Comparison of ENCODE assay signal across 8 mouse cellular contexts in genomic region chr19:10182670-10183298, GRCm38 (mm10). TPM values are rescaled to one million over a fixed set of nuclear protein-coding genes. Genes with fewer than 3 reads are reported as not detected.
DNase-seq lines count a peak whose midpoint lies in the region; ATAC-seq and TF ChIP-seq lines count a peak whose summit lies in the region.

Fads1 (plus strand) TSS chr19:10182888.

- intact Hi-C loops in heart, postnatal 36 days (cut with DNase I): loop anchor here (5.0 kb wide), 2 partner anchors 80 to 140 kb away; partner anchors contain the start of genes Fads2 and Fads3

- peak within 1 kb of the TSS; percentile 87 for H3K9ac ChIP-seq in ES-E14 (ENCODE audit: insufficient read depth, low read depth, low read length, poor library complexity, severe bottlenecking)
- peak within 1 kb of the TSS; percentile 94 for H3K9ac ChIP-seq in forebrain, embryonic 16.5 days (replicated peaks; ENCODE audit: low read depth, low read length)
- peak within 1 kb of the TSS; percentile 89 for H3K9ac ChIP-seq in lung, embryonic 14.5 days

- ATAC-seq in forebrain, embryonic 16.5 days: peak; percentile 97
- ATAC-seq in lung, embryonic 14.5 days (ENCODE audit: insufficient read depth): peak; percentile 96

- peak within 1 kb of the TSS; percentile 89 for H3K4me2 ChIP-seq in forebrain, embryonic 16.5 days (ENCODE audit: low read length)
- H3K4me2 ChIP-seq in lung, embryonic 14.5 days: peak within 1 kb of the TSS; percentile 92

- no peaks in the 10 kb centered on the region for H3K27me3 ChIP-seq in forebrain, embryonic 16.5 days (replicated peaks; ENCODE audit: control insufficient read depth, insufficient read depth, low read length)
- H3K27me3 ChIP-seq in lung, embryonic 14.5 days (ENCODE audit: insufficient read depth, low read length): no peaks in the 10 kb centered on the region

- peak within 1 kb of the TSS; percentile 83 to 90 for H3K4me3 ChIP-seq in ES-E14 (ENCODE audit: insufficient read depth in 1 of 2, low read depth in 1 of 2, low read length in 2 of 2, poor library complexity in 1 of 2, severe bottlenecking in 1 of 2)
- H3K4me3 ChIP-seq in forebrain, embryonic 16.5 days (replicated peaks; ENCODE audit: low read length): peak within 1 kb of the TSS; percentile 72
- peak within 1 kb of the TSS; percentile 97 for H3K4me3 ChIP-seq in layer of hippocampus, adult 2 months
- H3K4me3 ChIP-seq in lung, embryonic 14.5 days (ENCODE audit: low read depth, low read length): peak within 1 kb of the TSS; percentile 93

- WGBS in forebrain, embryonic 16.5 days: under 1% methylated on average over 69 of the region's 70 CpGs
- under 1% methylated on average over 70 of the region's 70 CpGs for WGBS in lung, embryonic 14.5 days

- H3K9me3 ChIP-seq in ES-E14 (ENCODE audit: control insufficient read depth, insufficient read depth, low read depth, low read length): no peaks in the 10 kb centered on the region
- H3K9me3 ChIP-seq in forebrain, embryonic 16.5 days (ENCODE audit: control insufficient read depth, low read length): no peaks in the 10 kb centered on the region
- no peaks in the 10 kb centered on the region for H3K9me3 ChIP-seq in lung, embryonic 14.5 days (ENCODE audit: low read depth, low read length)

- in situ Hi-C loops in ES-E14 (cut with MboI; ENCODE audit: low sequenced_read_pairs in 2 of 2, unreplicated experiment in 2 of 2): no loop called here

- peaks cover 17% of the 10 kb centered on the region for H3K36me3 ChIP-seq in ES-E14 (ENCODE audit: control insufficient read depth, insufficient read depth, low read length, poor library complexity, severe bottlenecking)
- peaks cover 9% of the 10 kb centered on the region for H3K36me3 ChIP-seq in forebrain, embryonic 16.5 days (ENCODE audit: control insufficient read depth, insufficient read depth)
- peaks cover 34% of the 10 kb centered on the region for H3K36me3 ChIP-seq in lung, embryonic 14.5 days (ENCODE audit: insufficient read depth)

- DNase-seq in ES-E14 (ENCODE audit: low read depth, low spot score): peak; percentile 85
- DNase-seq in cerebellum, adult 11-12 months: peak; percentile 94
- DNase-seq in heart, postnatal 36 days: peak; percentile 89 to 90
- DNase-seq in layer of hippocampus, adult 2 months (ENCODE audit: low spot score in 2 of 2): peak; percentile 94 to 96
- DNase-seq in lung, embryonic 14.5 days: peak; percentile 98
- DNase-seq in ovary, adult 18-20 months (ENCODE audit: low spot score): peak; percentile 92
- peak; percentile 96 for DNase-seq in thymus, postnatal 0 days (ENCODE audit: low spot score)

- H3K27ac ChIP-seq in ES-E14 (ENCODE audit: insufficient read depth, low read depth, low read length, poor library complexity, severe bottlenecking): peak within 1 kb of the TSS; percentile 28; the same call in 1 of the 2 replicates
- H3K27ac ChIP-seq in forebrain, embryonic 16.5 days (ENCODE audit: low read length): peak within 1 kb of the TSS; percentile 96
- peak within 1 kb of the TSS; percentile 95 for H3K27ac ChIP-seq in layer of hippocampus, adult 2 months
- H3K27ac ChIP-seq in lung, embryonic 14.5 days (ENCODE audit: low read depth): peak within 1 kb of the TSS; percentile 95

- TF ChIP-seq CTCF in layer of hippocampus, adult 2 months (conservative IDR thresholded peaks at IDR 0.05): peak; percentile 80
- TF ChIP-seq CTCF in lung, embryonic 14.5 days (IDR thresholded peaks at IDR 0.05; ENCODE audit: low read depth): peak; percentile 62

- peaks cover 0 to 12% of the 10 kb centered on the region in 2 experiments; a peak in 2 of 4 replicates for H3K4me1 ChIP-seq in ES-E14 (ENCODE audit: control insufficient read depth in 2 of 2, insufficient read depth in 2 of 2, low read length in 2 of 2, poor library complexity in 1 of 2)
- H3K4me1 ChIP-seq in forebrain, embryonic 16.5 days (replicated peaks; ENCODE audit: control insufficient read depth, insufficient read depth, low read length): peaks cover 38% of the 10 kb centered on the region
- H3K4me1 ChIP-seq in lung, embryonic 14.5 days (ENCODE audit: insufficient read depth): 0 out of 2 replicates have a peak, but pooled peaks cover 7% of the 10 kb centered on the region

TF ChIP-seq in ES-E14, 5 proteins besides CTCF, POLR2A, EP300 and RAD21:
- TF ChIP-seq CHD2 (IDR thresholded peaks at IDR 0.05; ENCODE audit: low read depth, low read length) (no peak), HCFC1 (IDR thresholded peaks at IDR 0.05; ENCODE audit: borderline replicate concordance, insufficient read depth, low read length) (no peak), ZC3H11A (IDR thresholded peaks at IDR 0.05; ENCODE audit: borderline replicate concordance, low read depth, low read length) (no peak), ZNF384 (IDR thresholded peaks at IDR 0.05; ENCODE audit: low read depth, low read length) (no peak), MAFK (IDR thresholded peaks at IDR 0.05; ENCODE audit: insufficient read depth, low read depth, low read length) (no peak)

RNA-seq across cellular contexts. Expression of gene Fads1, which starts in this region (rescaled TPM):
- total RNA-seq in ES-E14 (2012; rRNA removed): 47.4 and 74.0 TPM in 2 replicates
- polyA plus RNA-seq in forebrain, embryonic 16.5 days (2015; fragmentation: Nextera tagmentation; extraction: Ambion mirVana): 171 and 179 TPM in 2 replicates
- 10 to 100 TPM; 23.7 to 24.0 TPM for total RNA-seq in heart, postnatal 36 days (2021)
- 100 to 1,000 TPM; 191 to 198 TPM for total RNA-seq in layer of hippocampus, adult 2 months (2021)
- 112 and 117 TPM in 2 replicates for polyA plus RNA-seq in lung, embryonic 14.5 days (2014; fragmentation: Nextera tagmentation; extraction: Ambion mirVana)
- 29.0 and 29.2 TPM in 2 replicates for polyA plus RNA-seq in thymus, postnatal 0 days (2015; fragmentation: Nextera tagmentation; extraction: Ambion mirVana)

Comparison
In these comparisons a context has a peak if more than half of its experiments do, and no peak if none do; other contexts are left out.
1. Peak in every context shown above with its lines: DNase-seq, ATAC-seq, H3K4me3 ChIP-seq and H3K27ac ChIP-seq.
2. H3K27ac ChIP-seq: peak in every context shown above with its lines; median percentile 96 in forebrain, embryonic 16.5 days; 95 in layer of hippocampus, adult 2 months; 95 in lung, embryonic 14.5 days; 28 in ES-E14.